ENCODE assay signal across 8 mouse cellular contexts in genomic region chr10:20226728-20227127, GRCm38 (mm10).
DNase-seq lines count a peak whose midpoint lies in the region; ATAC-seq lines count a peak whose summit lies in the region.

No protein-coding gene starts in this region.

- H3K4me2 ChIP-seq in forebrain, embryonic 14.5 days (ENCODE audit: low read length): no peak overlapping the region
- H3K4me2 ChIP-seq in forebrain, embryonic 12.5 days: no peak overlapping the region
- H3K4me2 ChIP-seq in kidney, embryonic 15.5 days: no peak overlapping the region

- no peaks in the 10 kb centered on the region for H3K36me3 ChIP-seq in forebrain, embryonic 14.5 days (ENCODE audit: control insufficient read depth, insufficient read depth, low read length)
- H3K36me3 ChIP-seq in forebrain, embryonic 12.5 days (replicated peaks): no peaks in the 10 kb centered on the region
- peaks cover 6% of the 10 kb centered on the region; the same call in 1 of the 2 replicates for H3K36me3 ChIP-seq in kidney, embryonic 15.5 days

- no peak for ATAC-seq in forebrain, embryonic 14.5 days
- ATAC-seq in forebrain, embryonic 12.5 days (ENCODE audit: low FRiP score): no peak
- no peak for ATAC-seq in kidney, embryonic 15.5 days (replicated peaks; ENCODE audit: low FRiP score)

- H3K4me1 ChIP-seq in forebrain, embryonic 14.5 days (ENCODE audit: control insufficient read depth, insufficient read depth, low read length): no peaks in the 10 kb centered on the region
- H3K4me1 ChIP-seq in forebrain, embryonic 12.5 days: no peaks in the 10 kb centered on the region
- 0 out of 2 replicates have a peak, but pooled peaks cover 2% of the 10 kb centered on the region for H3K4me1 ChIP-seq in kidney, embryonic 15.5 days

- WGBS in forebrain, embryonic 14.5 days: 36% methylated on average over 4 of the region's 4 CpGs
- 46% methylated on average over 4 of the region's 4 CpGs for whole genome bisulfite sequencing in forebrain, embryonic 12.5 days
- WGBS in kidney, embryonic 15.5 days: 68% methylated on average over 4 of the region's 4 CpGs

- H3K27me3 ChIP-seq in forebrain, embryonic 14.5 days (replicated peaks; ENCODE audit: control insufficient read depth, insufficient read depth, low read length): no peaks in the 10 kb centered on the region
- no peaks in the 10 kb centered on the region for H3K27me3 ChIP-seq in forebrain, embryonic 12.5 days
- H3K27me3 ChIP-seq in kidney, embryonic 15.5 days: no peaks in the 10 kb centered on the region

- DNase-seq in forebrain, embryonic 14.5 days (ENCODE audit: low spot score): peak; percentile 8
- peak; percentile 59 to 65 for DNase-seq in kidney, adult 8-10 months
- peak; percentile 74 for DNase-seq in MN1 (ENCODE audit: low spot score)
- DNase-seq in cerebellum, adult 9-11 months: peak; percentile 45
- DNase-seq in retina, postnatal 1 day: no peak
- no peak for DNase-seq in frontal cortex, postnatal 25 days (ENCODE audit: low spot score in 2 of 2)

- H3K4me3 ChIP-seq in forebrain, embryonic 14.5 days (ENCODE audit: low read depth, low read length): no peak overlapping the region
- no peak overlapping the region for H3K4me3 ChIP-seq in forebrain, embryonic 12.5 days (replicated peaks)
- H3K4me3 ChIP-seq in kidney, embryonic 15.5 days (replicated peaks): no peak overlapping the region

- no peaks in the 10 kb centered on the region for H3K9me3 ChIP-seq in forebrain, embryonic 14.5 days (replicated peaks; ENCODE audit: control insufficient read depth, low read length)
- no peaks in the 10 kb centered on the region for H3K9me3 ChIP-seq in forebrain, embryonic 12.5 days
- no peaks in the 10 kb centered on the region for H3K9me3 ChIP-seq in kidney, embryonic 15.5 days (replicated peaks)

- no peak overlapping the region for H3K9ac ChIP-seq in forebrain, embryonic 14.5 days (ENCODE audit: low read length)
- no peak overlapping the region for H3K9ac ChIP-seq in forebrain, embryonic 12.5 days
- H3K9ac ChIP-seq in kidney, embryonic 15.5 days: no peak overlapping the region

- no peak overlapping the region for H3K27ac ChIP-seq in forebrain, embryonic 14.5 days (ENCODE audit: low read depth, low read length)
- no peak overlapping the region for H3K27ac ChIP-seq in forebrain, embryonic 12.5 days
- H3K27ac ChIP-seq in kidney, embryonic 15.5 days: no peak overlapping the region

Comparison
In these comparisons a context has a peak if more than half of its experiments do, and no peak if none do; other contexts are left out.
1. DNase-seq: peak in forebrain, embryonic 14.5 days (single experiment), kidney, adult 8-10 months (2 of 2), MN1 (single experiment) and cerebellum, adult 9-11 months (single experiment); none in retina, postnatal 1 day (single experiment) and frontal cortex, postnatal 25 days (0 of 2).